Mouse (Mus musculus) testis, adult 2 months (tissue): ENCODE data around the gene Otub1.

Experiments
- CTCF ChIP-seq: fragments of 200-500 bp; IDR thresholded peaks from 2 replicates; pipeline ENCODE4 v1.5.1; 2012; ENCODE audit warnings: low read depth, mild to moderate bottlenecking, inconsistent platforms, low read length, moderate library complexity; ENCODE audit not compliant: control insufficient read depth, insufficient read depth, insufficient replicate concordance
- POLR2A ChIP-seq: fragments of 200-500 bp; IDR thresholded peaks from 2 replicates; pipeline ENCODE4 v1.6.1; 2012; ENCODE audit warnings: low read depth, mild to moderate bottlenecking, inconsistent platforms, low read length, moderate library complexity; ENCODE audit not compliant: control insufficient read depth

GRCm38 (mm10) chr19:7213010-7213409 is 6.9 kb upstream of the Otub1 start:
- TF ChIP-seq CTCF (no peak), POLR2A (no peak)
